In genomic region chr7:4747156-4747899, GRCm38 (mm10) we compare ENCODE assay signal across 19 mouse cellular contexts. TPM values are rescaled to one million over a fixed set of nuclear protein-coding genes. Genes with fewer than 3 reads are reported as not detected.
DNase-seq lines count a peak whose midpoint lies in the region; ATAC-seq and TF ChIP-seq lines count a peak whose summit lies in the region.
"Had no signal": no experiment of that assay in that cellular context is flagged by ENCODE, and none has a peak within 500 bp of the region (broad histone marks: within the 10 kb centered on the region; RNA-seq: fewer than 3 reads in every experiment).

No protein-coding gene starts in this region.

- no peak for TF ChIP-seq CTCF in G1E (IDR thresholded peaks at IDR 0.05; ENCODE audit: low read depth, low read length)
- no peak for TF ChIP-seq CTCF in liver, embryonic 14.5 days (IDR thresholded peaks at IDR 0.05; ENCODE audit: low read depth)

- H3K27ac ChIP-seq in hindbrain, embryonic 14.5 days = no peak overlapping the region
- H3K27ac ChIP-seq in hindbrain, embryonic 16.5 days (ENCODE audit: low read depth, low read length) = no peak overlapping the region
- H3K27ac ChIP-seq in liver, embryonic 14.5 days = peak overlapping the region; percentile 97
- H3K27ac ChIP-seq: hindbrain, embryonic 15.5 days; lung, embryonic 15.5 days had no signal

- WGBS in hindbrain, embryonic 14.5 days = 84% methylated on average over 9 of the region's 9 CpGs
- 78% methylated on average over 9 of the region's 9 CpGs for WGBS in hindbrain, embryonic 16.5 days
- WGBS in liver, embryonic 14.5 days (ENCODE audit: insufficient replicate concordance) = 26% methylated on average over 9 of the region's 9 CpGs

- no peak overlapping the region for H3K9ac ChIP-seq in hindbrain, embryonic 14.5 days
- no peak overlapping the region for H3K9ac ChIP-seq in hindbrain, embryonic 16.5 days (ENCODE audit: low read depth, low read length)
- peak overlapping the region; percentile 68 for H3K9ac ChIP-seq in liver, embryonic 14.5 days (replicated peaks)
- H3K9ac ChIP-seq: hindbrain, embryonic 15.5 days; lung, embryonic 15.5 days had no signal

- 0 out of 2 replicates have a peak, but pooled peaks have one; percentile 13 for ATAC-seq in hindbrain, embryonic 14.5 days (ENCODE audit: low FRiP score)
- no peak for ATAC-seq in hindbrain, embryonic 16.5 days
- ATAC-seq in G1E (ENCODE audit: extremely low read depth, insufficient number of reproducible peaks, low FRiP score, poor library complexity, severe bottlenecking) = peak; percentile 32; the same call in 1 of the 2 replicates
- peak; percentile 68 for ATAC-seq in liver, embryonic 14.5 days (ENCODE audit: insufficient read depth)

- H3K4me2 ChIP-seq in hindbrain, embryonic 14.5 days (replicated peaks) = no peak overlapping the region
- H3K4me2 ChIP-seq in hindbrain, embryonic 16.5 days (ENCODE audit: low read length) = no peak overlapping the region
- peak overlapping the region; percentile 95 for H3K4me2 ChIP-seq in liver, embryonic 14.5 days (ENCODE audit: low read depth)
- H3K4me2 ChIP-seq: hindbrain, embryonic 15.5 days; lung, embryonic 15.5 days had no signal

- no peak overlapping the region for H3K4me3 ChIP-seq in hindbrain, embryonic 14.5 days (replicated peaks; ENCODE audit: low read length)
- H3K4me3 ChIP-seq in hindbrain, embryonic 16.5 days (ENCODE audit: low read length) = no peak overlapping the region
- peak overlapping the region; percentile 42; the same call in 1 of the 2 replicates for H3K4me3 ChIP-seq in G1E (ENCODE audit: low read depth, low read length)
- H3K4me3 ChIP-seq in liver, embryonic 14.5 days (ENCODE audit: insufficient read depth in 1 of 2, low read depth in 2 of 2, low read length in 2 of 2) = peak overlapping the region in 1 of 2 experiments; percentile 17; a peak in 3 of 4 replicates
- H3K4me3 ChIP-seq: hindbrain, embryonic 15.5 days; lung, embryonic 15.5 days had no signal

- H3K9me3 ChIP-seq in hindbrain, embryonic 14.5 days (ENCODE audit: control insufficient read depth, low read length) = no peaks in the 10 kb centered on the region
- H3K9me3 ChIP-seq in hindbrain, embryonic 16.5 days (ENCODE audit: control insufficient read depth, low read length) = no peaks in the 10 kb centered on the region
- no peaks in the 10 kb centered on the region for H3K9me3 ChIP-seq in G1E (replicated peaks)
- no peaks in the 10 kb centered on the region for H3K9me3 ChIP-seq in liver, embryonic 14.5 days (ENCODE audit: control insufficient read depth, low read length)
- H3K9me3 ChIP-seq: hindbrain, embryonic 15.5 days; lung, embryonic 15.5 days had no signal

- DNase-seq in hindbrain, embryonic 14.5 days (ENCODE audit: low spot score) = no peak
- DNase-seq in G1E (ENCODE audit: low spot score) = no peak
- peak; percentile 83 for DNase-seq in c-Kit-positive CD71-positive TER-119-positive erythroid progenitor cells, embryonic 14.5 days (ENCODE audit: low spot score)
- peak; percentile 83 to 86 (median 83) for DNase-seq in liver, embryonic 14.5 days (ENCODE audit: low read depth in 3 of 3, low spot score in 3 of 3)
- DNase-seq in ovary, postnatal 10 days (ENCODE audit: low spot score) = no peak
- no peak for DNase-seq in kidney, postnatal 4 days
- DNase-seq: adrenal gland, postnatal 14 days; cerebellum, adult 9-11 months; embryo, embryonic 11 days; gastrocnemius, postnatal 25 days; kidney, adult 18-20 months; kidney, postnatal 36 days had no signal

- peak; percentile 93 for TF ChIP-seq EP300 in liver, embryonic 14.5 days (IDR thresholded peaks at IDR 0.05; ENCODE audit: low read depth)

- H3K36me3 ChIP-seq in hindbrain, embryonic 14.5 days (replicated peaks; ENCODE audit: control insufficient read depth, insufficient read depth) = peaks cover 36% of the 10 kb centered on the region
- H3K36me3 ChIP-seq in hindbrain, embryonic 16.5 days (ENCODE audit: control insufficient read depth, insufficient read depth, low read length) = peaks cover 5% of the 10 kb centered on the region; the same call in 1 of the 2 replicates
- H3K36me3 ChIP-seq in G1E (replicated peaks) = peaks cover 74% of the 10 kb centered on the region
- H3K36me3 ChIP-seq in liver, embryonic 14.5 days (replicated peaks; ENCODE audit: control insufficient read depth, insufficient read depth, low read depth) = peaks cover 15% of the 10 kb centered on the region

- H3K27me3 ChIP-seq in hindbrain, embryonic 14.5 days (ENCODE audit: control insufficient read depth, insufficient read depth, low read length) = no peaks in the 10 kb centered on the region
- H3K27me3 ChIP-seq in hindbrain, embryonic 16.5 days (replicated peaks; ENCODE audit: control insufficient read depth, insufficient read depth, low read length) = no peaks in the 10 kb centered on the region
- H3K27me3 ChIP-seq in G1E (ENCODE audit: insufficient read depth, low read length) = no peaks in the 10 kb centered on the region
- H3K27me3 ChIP-seq in liver, embryonic 14.5 days (ENCODE audit: control insufficient read depth, insufficient read depth, low read length) = no peaks in the 10 kb centered on the region
- H3K27me3 ChIP-seq: hindbrain, embryonic 15.5 days; lung, embryonic 15.5 days had no signal

- H3K4me1 ChIP-seq in hindbrain, embryonic 14.5 days (replicated peaks; ENCODE audit: control insufficient read depth, insufficient read depth, low read length) = peaks cover 5% of the 10 kb centered on the region
- H3K4me1 ChIP-seq in hindbrain, embryonic 16.5 days (ENCODE audit: control insufficient read depth, insufficient read depth, low read depth, low read length) = peaks cover 12% of the 10 kb centered on the region
- H3K4me1 ChIP-seq in G1E (ENCODE audit: insufficient read depth, low read depth, low read length) = peaks cover 86% of the 10 kb centered on the region
- peaks cover 72 to 84% of the 10 kb centered on the region in 2 experiments for H3K4me1 ChIP-seq in liver, embryonic 14.5 days (replicated peaks; ENCODE audit: control insufficient read depth in 2 of 2, insufficient read depth in 2 of 2, low read length in 1 of 2)

RNA-seq across cellular contexts. Expression of gene Cox6b2, which starts 5.6 kb away (rescaled TPM):
- polyA plus RNA-seq in hindbrain, embryonic 14.5 days (2014; fragmentation: Nextera tagmentation; extraction: Ambion mirVana) = 18.6 and 19.7 TPM in 2 replicates
- polyA plus RNA-seq in hindbrain, embryonic 16.5 days (2015; fragmentation: Nextera tagmentation; extraction: Ambion mirVana) = 23.1 and 29.7 TPM in 2 replicates
- total RNA-seq in G1E (2014; fragmentation: Nextera tagmentation) = 4.2 and 5.3 TPM in 2 replicates
- 1.0 and 2.0 TPM in 2 replicates for total RNA-seq in G1E (2017)
- polyA plus RNA-seq in G1E (2012) = 7.8 and 8.0 TPM in 2 replicates
- 111 and 119 TPM in 2 replicates for polyA plus RNA-seq in liver, embryonic 14.5 days (2012; rRNA removed)
- polyA plus RNA-seq in liver, embryonic 14.5 days (2014; fragmentation: Nextera tagmentation; extraction: Ambion mirVana) = 81.9 and 88.1 TPM in 2 replicates
- total RNA-seq: neutrophil, adult 5-6 weeks had no signal

RNA-seq across cellular contexts. Expression of gene Kmt5c, which starts 7.4 kb away (rescaled TPM):
- 44.9 and 53.7 TPM in 2 replicates for polyA plus RNA-seq in hindbrain, embryonic 14.5 days (2014; fragmentation: Nextera tagmentation; extraction: Ambion mirVana)
- polyA plus RNA-seq in hindbrain, embryonic 16.5 days (2015; fragmentation: Nextera tagmentation; extraction: Ambion mirVana) = 47.4 and 57.4 TPM in 2 replicates
- total RNA-seq in G1E (2014; fragmentation: Nextera tagmentation) (79.7 and 108 TPM in 2 replicates), G1E (2017) (34.8 and 39.0 TPM in 2 replicates)
- 232 and 325 TPM in 2 replicates for polyA plus RNA-seq in G1E (2012)
- 75.7 and 78.7 TPM in 2 replicates for polyA plus RNA-seq in liver, embryonic 14.5 days (2012; rRNA removed)
- polyA plus RNA-seq in liver, embryonic 14.5 days (2014; fragmentation: Nextera tagmentation; extraction: Ambion mirVana) = 37.8 and 44.7 TPM in 2 replicates

RNA-seq across cellular contexts. Expression of gene Tmem150b, which starts 22.3 kb away (rescaled TPM):
- 0.12 and 0.24 TPM in 2 replicates for polyA plus RNA-seq in hindbrain, embryonic 14.5 days (2014; fragmentation: Nextera tagmentation; extraction: Ambion mirVana)
- polyA plus RNA-seq in hindbrain, embryonic 16.5 days (2015; fragmentation: Nextera tagmentation; extraction: Ambion mirVana) = 0.12 and 0.18 TPM in 2 replicates
- total RNA-seq in G1E (2014; fragmentation: Nextera tagmentation) = 1.1 and 1.7 TPM in 2 replicates
- 1.2 and 1.7 TPM in 2 replicates for total RNA-seq in G1E (2017)
- 0.11 and 0.21 TPM in 2 replicates for polyA plus RNA-seq in G1E (2012)
- polyA plus RNA-seq in liver, embryonic 14.5 days (2012; rRNA removed) = 0.31 TPM in 2 replicates
- polyA plus RNA-seq in liver, embryonic 14.5 days (2014; fragmentation: Nextera tagmentation; extraction: Ambion mirVana) = 0.18 TPM in 1 of 2 replicates, not detected in the other
- total RNA-seq: layer of hippocampus, postnatal 25 days had no signal

RNA-seq across cellular contexts. Expression of gene Fam71e2, which starts 23.8 kb away (rescaled TPM):
- not detected in 2 replicates for polyA plus RNA-seq in hindbrain, embryonic 14.5 days (2014; fragmentation: Nextera tagmentation; extraction: Ambion mirVana)
- not detected in 2 replicates for polyA plus RNA-seq in hindbrain, embryonic 16.5 days (2015; fragmentation: Nextera tagmentation; extraction: Ambion mirVana)
- total RNA-seq in G1E (2014; fragmentation: Nextera tagmentation) = not detected in 2 replicates
- 0.05 and 0.06 TPM in 2 replicates for total RNA-seq in G1E (2017)
- polyA plus RNA-seq in G1E (2012) = not detected in 2 replicates
- polyA plus RNA-seq in liver, embryonic 14.5 days (2012; rRNA removed) = not detected in 2 replicates
- not detected in 2 replicates for polyA plus RNA-seq in liver, embryonic 14.5 days (2014; fragmentation: Nextera tagmentation; extraction: Ambion mirVana)
- total RNA-seq: adrenal gland, postnatal 14 days; gastrocnemius, postnatal 25 days; layer of hippocampus, postnatal 25 days; neutrophil, adult 5-6 weeks had no signal
- polyA plus RNA-seq: heart, embryonic 16.5 days; hindbrain, embryonic 15.5 days; limb, embryonic 11.5 days; lung, embryonic 15.5 days had no signal

RNA-seq across cellular contexts. Expression of gene Il11, which starts 35.3 kb away (rescaled TPM):
- 0.35 and 0.41 TPM in 2 replicates for polyA plus RNA-seq in hindbrain, embryonic 14.5 days (2014; fragmentation: Nextera tagmentation; extraction: Ambion mirVana)
- polyA plus RNA-seq in hindbrain, embryonic 16.5 days (2015; fragmentation: Nextera tagmentation; extraction: Ambion mirVana) = 0.95 and 1.3 TPM in 2 replicates
- total RNA-seq in G1E (2014; fragmentation: Nextera tagmentation) (not detected in 2 replicates), G1E (2017) (not detected in 2 replicates)
- polyA plus RNA-seq in G1E (2012) = 0.13 and 0.15 TPM in 2 replicates
- polyA plus RNA-seq in liver, embryonic 14.5 days (2012; rRNA removed) = 0.03 and 0.09 TPM in 2 replicates
- polyA plus RNA-seq in liver, embryonic 14.5 days (2014; fragmentation: Nextera tagmentation; extraction: Ambion mirVana) = not detected in 2 replicates
- total RNA-seq: adrenal gland, postnatal 14 days; gastrocnemius, postnatal 25 days; neutrophil, adult 5-6 weeks had no signal
- polyA plus RNA-seq: limb, embryonic 11.5 days had no signal

Comparison
In these comparisons a context has a peak if more than half of its experiments do, and no peak if none do; other contexts are left out.
1. DNase-seq: peak in c-Kit-positive CD71-positive TER-119-positive erythroid progenitor cells, embryonic 14.5 days (single experiment) and liver, embryonic 14.5 days (3 of 3); none in hindbrain, embryonic 14.5 days (single experiment), G1E (single experiment), ovary, postnatal 10 days (single experiment) and kidney, postnatal 4 days (0 of 2).